Mouse (Mus musculus): ENCODE data around the gene Ncam1.
A peak's percentile ranks its signal among the peaks of the same experiment; 100 is the strongest.

Ncam1 gene

GRCm38 (mm10) chr9:49672646-49673199 lies 126.0 kb downstream of the Ncam1 start:
- no peak for DNase-seq

DNA sequence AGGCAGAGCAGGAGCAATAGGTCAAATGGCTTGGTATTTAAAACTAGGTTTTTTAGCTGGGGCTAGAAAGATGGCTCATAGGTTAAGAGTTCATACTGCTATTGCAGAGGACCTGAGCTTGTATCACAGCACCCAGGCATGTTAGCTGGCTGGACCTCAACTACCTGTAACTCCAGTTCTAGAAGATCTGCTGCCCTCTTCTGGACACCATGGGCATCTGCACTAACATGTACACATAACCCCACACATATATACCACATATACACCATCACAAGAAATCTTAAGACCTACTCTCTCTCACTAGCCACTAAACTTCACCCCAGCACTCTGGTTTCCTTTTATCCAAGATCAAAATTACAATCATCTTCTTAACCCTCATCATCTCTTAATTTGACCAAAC lies 131.7 kb downstream of the Ncam1 start:
- DNase-seq = no peak

DNA sequence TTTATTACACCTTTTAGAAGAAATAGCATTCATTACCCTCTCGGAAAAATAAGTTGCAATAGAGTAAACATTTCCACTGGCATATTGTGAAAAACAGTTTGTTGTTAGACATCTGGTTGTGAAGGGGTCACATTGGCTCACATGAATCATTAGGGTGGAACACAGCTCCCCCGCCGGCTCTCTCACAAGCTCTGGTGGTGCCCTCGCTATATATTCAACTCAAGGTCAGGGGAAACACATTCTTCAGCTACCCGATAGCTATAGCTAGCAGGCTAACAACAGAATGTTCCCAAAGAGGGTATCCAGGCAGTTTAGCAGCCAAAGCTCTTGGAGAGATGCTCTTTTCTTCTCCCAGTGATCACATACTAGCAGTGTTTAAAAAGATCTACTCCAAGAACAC lies 133.4 kb downstream of the Ncam1 start:
- DNase-seq = no peak

DNA sequence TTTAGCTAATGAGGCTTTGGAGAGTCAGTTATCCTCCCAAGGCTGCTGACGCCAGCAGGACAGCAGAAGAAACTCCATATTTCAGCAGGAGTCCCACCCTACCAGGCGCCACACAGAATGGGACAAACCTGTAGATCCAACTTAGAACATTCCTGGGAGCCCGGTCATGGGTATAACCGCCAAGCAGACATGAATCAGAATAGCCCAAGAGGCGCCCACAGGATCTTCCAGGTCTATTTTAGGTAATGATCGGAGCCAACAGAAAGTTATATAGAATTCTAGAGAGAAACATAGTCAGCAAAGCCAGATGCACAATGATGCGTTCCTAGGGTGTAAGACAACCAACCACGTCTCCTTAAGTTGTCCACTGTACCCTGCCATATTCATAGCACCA lies 134.8 kb downstream of the Ncam1 start:
- no peak for DNase-seq

GRCm38 (mm10) chr9:49662958-49663926 lies 135.5 kb downstream of the Ncam1 start:
- DNase-seq = peak; percentile 32

DNA sequence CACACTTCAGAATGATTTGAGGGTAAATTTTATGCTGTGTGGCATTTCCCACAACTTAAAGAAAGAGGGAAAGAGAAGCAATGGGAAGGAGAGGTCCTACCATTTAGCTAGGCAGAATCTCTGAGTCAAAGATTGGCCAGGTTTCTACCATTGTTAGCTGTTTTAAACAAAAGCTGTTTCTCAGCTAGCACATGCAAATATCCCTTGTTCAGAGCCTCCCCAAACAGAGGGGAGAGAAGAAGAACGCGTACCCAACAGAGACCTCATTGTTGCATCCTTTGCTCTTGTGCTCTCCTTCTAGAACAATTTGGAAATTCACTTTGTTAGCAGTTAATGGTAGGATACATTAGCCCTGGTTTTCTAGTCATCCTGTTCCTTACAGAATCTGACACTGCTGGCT lies 137.2 kb downstream of the Ncam1 start:
- DNase-seq = no peak

DNA sequence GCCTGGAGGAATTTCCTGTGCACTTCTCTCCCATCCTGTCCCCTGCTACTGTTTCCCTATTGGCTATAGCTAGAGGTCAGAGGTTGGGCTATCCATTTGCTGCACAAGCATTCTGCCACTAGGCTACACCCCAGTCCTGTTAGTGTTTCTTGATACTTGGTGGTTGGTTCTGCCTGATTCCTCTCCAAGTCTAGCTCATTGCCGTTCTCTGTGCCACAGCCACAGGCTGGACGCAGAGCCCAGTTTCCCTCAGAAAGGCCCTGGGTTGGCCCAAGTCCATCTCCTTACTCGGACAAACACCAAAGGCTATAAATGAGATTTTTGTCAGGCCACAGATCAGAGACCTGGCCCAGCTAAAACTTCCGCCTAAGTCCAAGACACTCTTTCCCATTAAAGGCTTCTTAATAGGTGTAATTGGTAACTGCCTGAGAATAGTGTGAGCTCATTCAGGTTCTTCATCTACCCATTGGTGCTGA lies 140.3 kb downstream of the Ncam1 start:
- DNase-seq = peak; percentile 51

- DNase-seq = no peak
Measured at GRCm38 (mm10) chr9:49654470-49654869, 144.3 kb downstream of the Ncam1 start.

- no peak for DNase-seq
Measured at GRCm38 (mm10) chr9:49653478-49654245, 145.1 kb downstream of the Ncam1 start.

- no peak for DNase-seq
Measured at GRCm38 (mm10) chr9:49644296-49644695, 154.4 kb downstream of the Ncam1 start.

- peak; percentile 50 for DNase-seq
Measured at GRCm38 (mm10) chr9:49640764-49641163, 158.0 kb downstream of the Ncam1 start.

DNA sequence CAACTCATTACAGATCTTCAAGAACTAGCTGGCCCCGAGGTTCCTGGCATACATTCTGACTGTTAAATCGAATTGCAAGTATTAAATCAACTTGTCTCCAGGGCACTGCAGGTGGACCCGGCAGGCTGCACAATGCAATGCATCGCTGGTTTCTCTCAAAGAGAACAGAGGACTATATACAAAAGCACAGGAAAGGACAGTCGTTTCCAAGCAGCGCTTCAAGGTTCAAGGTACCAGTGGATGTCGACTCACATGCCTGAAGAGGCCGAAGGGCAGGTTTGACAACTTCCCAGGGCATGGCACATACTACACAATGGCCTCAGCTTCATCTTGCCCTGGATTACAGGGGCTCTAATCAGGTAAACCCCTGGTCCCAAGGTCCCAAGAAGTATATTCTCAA lies 158.6 kb downstream of the Ncam1 start:
- no peak for DNase-seq

GRCm38 (mm10) chr9:49637955-49638354 lies 160.8 kb downstream of the Ncam1 start:
- no peak for DNase-seq

- no peak for DNase-seq
Measured at GRCm38 (mm10) chr9:49635668-49636326, 162.9 kb downstream of the Ncam1 start.

- DNase-seq = no peak
Measured at GRCm38 (mm10) chr9:49632591-49632990, 166.1 kb downstream of the Ncam1 start.

DNA sequence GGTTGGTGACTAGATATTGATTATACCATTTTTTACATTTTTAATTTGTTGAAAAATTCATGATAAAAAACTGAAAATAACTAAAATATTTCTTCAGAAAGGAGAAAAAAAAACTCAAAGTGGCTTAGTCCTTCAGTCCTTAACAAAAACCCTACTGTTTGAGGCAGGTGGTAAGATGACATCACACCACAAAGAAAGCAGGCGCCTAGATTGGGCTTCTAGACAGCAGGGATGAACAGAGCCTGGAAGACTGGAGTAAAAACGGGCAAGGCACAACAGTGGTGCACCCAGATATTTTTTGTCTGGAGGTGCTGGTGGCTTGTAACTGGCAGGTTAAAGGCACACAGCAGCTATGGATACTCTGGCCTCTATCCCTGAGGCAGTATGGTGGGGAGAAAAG lies 168.4 kb downstream of the Ncam1 start:
- no peak for DNase-seq

GRCm38 (mm10) chr9:49624910-49625309 lies 173.8 kb downstream of the Ncam1 start:
- DNase-seq = no peak

- no peak for DNase-seq
Measured at GRCm38 (mm10) chr9:49623934-49624505, 174.7 kb downstream of the Ncam1 start.

GRCm38 (mm10) chr9:49622928-49623676 lies 175.6 kb downstream of the Ncam1 start:
- no peak for DNase-seq

- DNase-seq = no peak
Measured at GRCm38 (mm10) chr9:49621691-49622090, 177.0 kb downstream of the Ncam1 start.

DNA sequence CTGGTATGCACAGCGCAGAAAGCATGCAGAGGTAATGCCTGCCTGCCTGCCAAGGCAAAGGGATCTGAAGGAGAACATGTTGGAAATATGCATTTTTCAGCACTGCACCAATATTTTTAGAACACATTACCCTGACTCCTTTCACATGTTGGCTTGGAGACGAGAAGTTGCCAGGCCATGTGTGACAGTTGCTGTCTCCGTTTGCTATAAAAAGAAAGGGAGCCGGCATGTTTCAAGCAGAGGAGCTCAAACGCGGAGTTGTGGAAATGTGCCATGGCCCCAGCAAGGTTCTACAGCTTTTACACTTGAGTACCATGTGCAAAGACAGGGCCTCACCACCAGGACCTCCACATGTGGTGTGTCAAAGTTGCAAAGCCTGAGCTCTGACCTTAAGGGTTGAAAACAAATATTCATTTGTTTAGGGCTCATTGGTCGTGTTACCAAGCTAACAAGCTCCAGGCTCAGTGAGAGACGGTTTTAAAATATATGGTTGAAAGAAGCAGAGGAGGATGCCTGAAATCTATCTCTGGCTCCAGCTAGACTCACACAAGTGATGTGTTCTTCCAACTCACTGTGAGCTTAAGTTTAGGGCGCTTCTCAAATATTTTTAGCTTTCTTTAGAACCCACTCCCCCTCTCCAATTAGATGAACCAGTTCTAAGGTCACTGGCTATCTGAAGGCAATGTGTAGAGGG lies 179.9 kb downstream of the Ncam1 start:
- no peak for DNase-seq
